Mouse (Mus musculus): ENCODE measurements around the gene Zfp219.

The Zfp219 gene

DNA sequence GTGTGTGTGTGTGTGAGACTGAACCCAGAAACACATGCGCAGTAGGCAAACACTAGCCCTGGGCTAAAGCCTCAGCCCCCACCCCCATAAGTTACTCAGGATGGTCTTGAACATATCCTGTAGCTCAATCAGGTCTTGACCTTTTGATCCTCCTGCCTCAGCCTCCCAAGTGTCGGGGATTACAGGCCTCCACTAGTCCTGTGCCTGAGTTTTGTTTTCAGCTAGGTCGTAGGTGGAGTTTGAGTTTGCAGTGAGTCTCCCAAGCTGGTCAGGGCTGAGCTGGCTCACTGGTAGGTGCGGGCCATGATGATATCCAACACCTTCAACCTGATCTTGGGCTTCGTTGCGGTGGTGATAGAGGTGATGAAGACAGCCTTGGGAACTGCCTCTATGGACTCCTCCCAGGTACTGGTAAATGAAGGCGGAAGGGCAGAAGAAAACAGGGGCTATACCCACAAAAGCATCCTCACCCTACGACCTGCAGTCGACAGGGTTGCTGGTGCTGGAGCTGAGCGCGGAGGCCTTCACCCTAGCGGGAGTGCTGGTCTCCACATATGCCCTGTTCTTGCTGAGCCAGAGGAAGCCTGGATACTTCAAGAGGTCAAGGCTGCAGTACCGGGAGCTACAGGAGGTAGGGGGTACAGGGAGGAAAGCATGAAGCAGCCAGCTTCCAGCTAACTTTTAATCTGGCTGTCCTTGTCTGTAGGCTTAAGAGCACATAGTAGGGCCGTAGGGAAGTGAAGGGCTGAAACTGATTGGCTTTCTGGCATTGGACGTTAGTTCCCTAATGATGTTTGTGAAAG, 2.1 kb downstream of the Zfp219 start:
- in situ Hi-C loops (cut with MseI, MboI): no loop called here

DNA sequence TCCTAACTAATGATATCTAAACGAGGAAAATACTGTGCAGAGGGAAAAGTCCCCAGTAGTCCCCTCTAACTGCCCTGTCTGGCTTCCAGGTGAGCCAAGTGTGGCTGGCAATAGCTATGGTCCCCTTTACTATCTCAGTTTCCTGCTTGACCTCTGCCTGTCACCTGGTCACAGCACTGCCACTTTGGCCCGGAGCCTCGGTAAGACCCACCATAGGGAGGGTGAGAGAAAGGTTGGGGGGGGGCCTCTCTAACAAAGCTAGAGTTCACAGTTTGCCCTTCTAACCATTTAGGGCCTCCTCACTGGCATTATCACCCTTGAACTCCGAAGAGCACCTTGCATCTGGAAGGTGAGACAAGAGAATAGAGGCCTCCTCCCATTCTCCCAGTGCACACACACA, 2.9 kb downstream of the Zfp219 start:
- in situ Hi-C loops (cut with MseI, MboI): no loop called here

DNA sequence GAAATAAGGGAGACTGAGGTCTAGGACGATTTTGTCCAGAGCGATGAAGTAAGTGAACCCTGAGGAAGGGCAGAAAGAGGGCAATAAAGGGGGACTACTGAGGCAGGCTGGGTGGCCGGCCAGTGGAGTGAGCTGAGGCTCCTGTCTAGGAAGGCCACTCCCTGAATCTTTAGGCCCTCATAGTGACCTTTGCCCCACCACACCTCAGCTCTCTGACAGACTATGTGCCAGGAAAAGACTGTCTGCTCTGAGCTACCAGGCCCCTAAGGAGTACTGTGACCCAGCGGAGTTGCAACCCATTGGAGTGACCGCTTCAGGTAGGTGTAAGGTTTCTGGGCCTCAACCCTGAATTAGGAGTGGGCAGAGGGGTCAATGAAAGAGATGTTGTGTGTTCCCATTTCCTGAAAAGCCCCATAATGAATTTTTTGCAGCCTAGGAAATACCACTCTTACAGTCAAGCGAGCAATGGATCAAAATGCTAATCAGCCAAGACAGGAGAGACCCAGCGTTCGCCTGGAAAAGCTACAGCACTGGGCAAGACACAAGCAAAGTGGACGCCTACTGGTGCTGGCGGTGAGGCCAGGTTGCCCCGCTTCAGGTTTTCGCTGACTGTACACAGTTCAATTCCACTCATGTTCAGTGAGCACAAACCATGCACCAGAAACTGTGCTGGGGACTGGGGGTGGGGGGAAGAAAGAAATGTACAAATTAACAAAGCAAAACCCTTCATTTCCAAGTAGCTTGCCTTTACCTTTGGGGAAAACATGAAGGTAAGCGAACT, 3.7 kb downstream of the Zfp219 start:
- in situ Hi-C loops (cut with MseI, MboI): no loop called here

DNA sequence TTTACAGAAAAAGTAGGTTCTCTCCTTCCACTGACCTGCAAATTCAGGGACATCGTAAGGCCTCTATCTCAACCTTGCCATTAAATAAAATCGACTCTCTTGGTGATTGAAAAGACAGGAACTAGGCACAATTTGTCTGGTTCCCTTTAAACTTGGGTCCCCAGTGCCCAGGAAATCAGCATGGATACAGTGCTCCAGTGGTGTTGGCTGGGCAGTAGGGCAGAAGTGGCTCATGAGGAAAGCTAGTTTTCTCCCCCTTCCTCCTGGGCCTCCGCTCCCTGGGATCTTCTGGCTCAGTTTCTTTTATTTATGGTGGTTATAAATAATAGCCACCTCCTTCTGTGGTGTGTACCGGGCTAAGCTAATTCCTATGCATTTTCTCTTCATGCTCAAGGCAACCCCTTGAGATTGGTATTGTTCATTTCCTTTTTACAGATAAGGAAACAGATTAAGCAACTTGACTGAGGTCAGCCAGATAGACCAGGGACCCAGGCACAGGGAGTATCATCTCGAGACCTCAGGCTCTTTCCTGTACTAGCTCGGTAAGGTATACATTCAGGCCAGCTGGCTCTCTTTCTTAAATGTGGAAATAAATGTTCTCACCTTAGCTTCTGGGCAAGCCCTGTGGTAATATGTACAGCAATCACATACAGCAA, 5.0 kb downstream of the Zfp219 start, which contains the start of gene Tmem253:
Tmem253 (plus strand) TSS at position 214 of the 656 bp plus-strand sequence.
- in situ Hi-C loops (cut with MseI, MboI): no loop called here

DNA sequence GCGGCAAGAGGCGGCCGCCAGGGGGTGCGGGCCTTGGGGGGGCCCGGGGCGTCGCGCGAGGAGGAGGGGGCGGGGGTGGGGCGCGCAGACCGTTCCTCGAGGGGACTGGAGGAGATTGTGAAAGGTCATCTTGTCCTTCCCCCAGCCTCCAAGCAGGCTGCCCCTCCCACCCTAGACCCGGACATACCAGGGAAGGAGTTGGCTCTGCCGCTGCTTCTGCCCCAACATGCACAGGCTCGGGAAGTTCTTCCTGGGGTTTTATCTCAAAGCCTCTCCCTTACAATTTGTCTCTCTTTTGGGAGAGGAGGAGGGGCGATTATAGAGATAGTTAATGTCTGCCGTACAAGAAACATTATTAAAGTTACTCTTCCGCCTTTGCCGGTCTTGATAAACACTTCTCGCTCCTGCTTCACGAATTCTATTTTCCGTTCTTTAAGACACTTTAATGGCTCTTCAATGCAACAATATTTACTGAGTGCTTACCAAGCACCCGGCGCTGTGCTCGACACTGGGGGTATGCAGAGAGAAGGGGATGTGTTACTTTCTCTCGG, 5.7 kb downstream of the Zfp219 start:
- in situ Hi-C loops (cut with MseI, MboI): no loop called here

DNA sequence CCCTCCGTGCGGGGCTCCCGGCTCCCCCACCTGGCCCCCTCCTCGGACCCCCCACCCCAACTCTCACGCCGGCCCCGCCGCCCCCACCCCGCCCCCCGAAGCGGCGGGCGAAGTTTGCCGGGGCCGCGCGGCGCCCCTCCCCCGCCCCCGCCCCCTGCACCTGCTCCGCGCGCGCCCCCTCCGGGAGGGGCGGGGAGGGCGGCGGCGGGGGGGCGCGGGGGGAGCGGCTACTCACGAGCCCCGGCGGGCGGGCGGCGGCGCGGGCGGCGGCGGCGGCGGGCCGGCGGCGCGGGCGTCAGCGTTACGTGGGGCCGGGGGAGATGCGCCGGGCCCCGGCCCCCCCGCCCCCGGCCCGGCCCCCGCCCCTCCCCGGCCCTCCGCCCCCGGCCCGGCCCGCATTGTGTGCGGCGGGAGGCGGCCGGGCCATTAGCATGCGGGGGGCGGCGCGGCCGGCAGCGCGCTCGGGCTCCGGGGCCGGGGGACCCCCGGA, 6.2 kb downstream of the Zfp219 start:
- in situ Hi-C loops (cut with MseI, MboI): no loop called here

DNA sequence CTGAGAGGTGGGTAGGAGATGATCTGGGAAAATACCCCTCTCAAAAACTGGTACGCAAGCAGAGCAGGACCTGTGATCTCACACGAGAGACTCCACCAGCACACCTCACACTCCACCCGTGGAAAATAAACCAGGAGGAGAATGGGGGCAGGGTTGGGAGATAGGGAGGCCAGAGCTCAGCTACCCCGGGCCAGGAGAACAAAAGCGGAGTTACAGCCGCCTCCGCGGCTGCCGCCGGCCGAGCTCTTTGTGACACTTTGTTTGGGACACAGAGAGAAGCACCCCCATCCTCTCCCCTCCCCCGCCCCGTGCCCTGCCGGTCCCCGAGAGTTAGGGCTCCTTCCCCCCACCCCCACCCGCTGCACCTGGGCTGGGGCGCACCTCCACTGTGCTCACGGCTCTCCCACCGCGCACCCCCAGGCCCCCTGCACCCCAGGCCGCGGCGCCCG, 6.7 kb downstream of the Zfp219 start:
- in situ Hi-C loops (cut with MseI, MboI): no loop called here

DNA sequence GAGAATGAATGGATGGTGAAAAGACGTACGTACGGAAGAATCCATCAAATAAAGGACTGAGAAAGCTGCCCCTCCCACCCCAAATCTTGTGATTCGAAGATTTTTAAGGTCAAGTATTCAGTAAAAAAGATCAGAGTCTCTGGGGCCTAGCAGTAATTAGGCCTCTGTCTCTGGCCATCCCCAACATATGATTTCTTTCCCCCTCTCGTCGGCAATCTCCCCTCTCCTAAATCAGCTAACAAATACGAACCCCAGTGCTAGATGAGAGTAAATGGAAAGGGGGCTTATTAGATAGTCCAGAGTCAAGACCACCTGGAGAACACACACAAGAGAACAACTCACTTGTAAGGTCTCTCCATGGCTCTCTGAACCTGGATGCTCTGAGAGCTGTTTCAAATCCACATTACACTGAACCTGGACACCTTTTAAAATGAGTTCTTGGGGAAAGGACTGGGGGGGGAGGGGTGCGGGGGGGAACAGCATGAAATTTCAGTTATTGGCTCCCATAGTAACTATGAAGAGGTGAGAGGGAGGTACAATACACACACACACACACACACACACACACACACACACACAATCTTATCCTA, 7.4 kb downstream of the Zfp219 start:
- in situ Hi-C loops (cut with MseI, MboI): no loop called here

DNA sequence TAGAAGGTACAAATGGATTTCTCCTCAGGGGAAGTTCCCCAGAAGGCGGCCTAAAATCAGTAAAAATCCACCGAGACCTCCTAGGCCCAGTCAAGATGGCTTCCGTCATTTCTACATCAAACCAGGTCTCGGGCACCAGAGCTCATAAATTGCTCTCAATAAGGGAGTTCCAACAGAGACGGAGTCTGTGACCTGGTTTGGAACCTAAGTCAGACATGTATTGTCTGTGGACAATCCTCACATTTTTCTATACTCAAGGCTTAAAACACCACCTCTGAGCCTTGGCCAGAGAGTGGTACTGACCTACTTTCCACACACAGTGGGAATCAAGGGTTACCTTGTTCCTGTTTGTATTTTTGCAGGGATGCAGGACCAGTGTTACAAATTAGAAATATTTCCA, 8.0 kb downstream of the Zfp219 start:
- in situ Hi-C loops (cut with MseI, MboI): no loop called here

DNA sequence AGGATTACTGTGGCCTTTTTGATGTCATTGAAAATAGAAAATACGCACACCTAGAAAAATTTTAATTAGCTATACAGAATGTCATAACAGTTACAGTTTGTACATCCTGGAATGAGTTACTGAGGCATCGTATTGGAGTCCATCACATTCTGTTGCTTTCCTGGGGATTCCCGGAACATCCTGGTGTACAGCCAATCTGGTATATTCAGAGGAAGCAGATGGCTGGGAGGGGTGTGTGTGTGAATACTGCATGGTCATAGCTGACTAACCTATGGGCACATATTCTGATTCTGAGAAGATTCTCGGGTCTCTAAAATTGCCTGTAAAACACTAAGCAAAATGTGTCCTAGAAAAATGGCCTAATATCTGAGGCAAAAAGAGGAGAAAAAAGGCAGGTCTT, 8.4 kb downstream of the Zfp219 start:
- in situ Hi-C loops (cut with MseI, MboI): no loop called here

DNA sequence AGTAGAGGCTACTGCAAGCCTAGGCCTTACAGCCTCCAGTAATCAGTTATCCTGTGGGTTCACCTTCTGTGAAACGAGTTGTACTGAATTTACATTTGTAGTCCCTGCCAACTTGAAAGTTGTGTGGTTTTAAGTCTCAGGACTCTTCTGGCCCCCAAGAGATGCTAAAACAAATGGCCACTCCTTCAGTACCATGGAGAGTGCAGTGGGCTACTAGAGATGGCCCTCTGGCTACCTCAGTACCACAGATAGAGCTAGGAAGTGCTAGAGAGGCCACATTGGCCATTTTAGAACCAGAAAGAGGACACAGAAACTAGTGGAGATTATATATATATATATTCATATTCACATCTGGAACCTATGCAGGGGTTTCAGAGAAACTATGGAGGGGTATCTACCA, 8.8 kb downstream of the Zfp219 start:
- in situ Hi-C loops (cut with MseI, MboI): no loop called here

DNA sequence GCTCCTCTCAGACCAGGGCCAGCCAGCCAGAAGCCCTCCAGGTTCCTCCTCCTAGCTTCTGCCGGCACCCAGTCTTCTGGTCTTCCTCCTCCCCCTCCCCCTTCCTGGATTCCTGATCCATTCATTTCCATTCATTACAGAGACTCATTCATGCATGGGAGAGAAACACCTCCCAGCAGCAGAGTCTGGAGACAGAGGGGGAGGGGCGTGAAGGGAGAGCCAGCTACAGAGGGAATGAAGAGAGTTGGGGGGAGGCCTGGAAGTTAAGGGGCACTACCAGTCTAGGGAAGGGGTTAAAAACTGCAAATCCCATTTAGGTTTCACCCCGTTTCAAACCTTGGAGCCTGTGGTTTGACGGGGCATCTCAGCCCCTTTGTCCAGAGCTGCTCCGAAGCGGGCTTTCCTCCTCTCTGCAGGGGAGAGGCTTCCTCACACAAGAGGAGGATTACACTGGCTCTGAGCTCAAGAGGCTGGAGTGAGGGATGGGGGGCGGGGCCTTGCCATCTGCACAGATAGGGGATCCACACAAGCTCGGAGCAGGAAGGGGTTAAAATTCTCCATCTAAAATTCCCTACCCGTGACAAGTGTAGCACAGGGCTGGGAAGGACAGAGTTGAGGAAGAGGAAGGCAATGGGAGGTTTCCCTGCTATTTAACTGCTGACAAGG, 10.0 kb downstream of the Zfp219 start:
- in situ Hi-C loops (cut with MseI, MboI): no loop called here

DNA sequence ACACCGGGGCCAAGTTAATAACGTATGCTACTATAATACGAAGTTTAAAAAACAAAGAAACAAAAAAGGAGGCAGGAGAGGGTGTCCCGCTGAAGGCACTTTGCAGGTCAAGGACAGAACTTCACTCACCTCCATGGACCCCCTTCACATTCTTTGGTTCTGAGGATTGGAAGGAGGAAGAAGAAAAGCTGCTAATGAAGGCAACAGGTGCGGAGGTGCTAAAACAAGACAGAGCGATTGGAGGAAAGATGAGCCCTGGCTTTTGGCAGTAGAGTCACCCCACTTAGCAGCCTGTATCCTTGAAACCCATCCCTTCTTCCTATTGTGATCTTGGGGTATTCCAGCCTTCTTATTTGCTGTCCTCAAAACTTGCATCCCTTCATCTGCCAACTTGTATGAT, 10.7 kb downstream of the Zfp219 start:
- in situ Hi-C loops (cut with MseI, MboI): loop anchor here in 1 of 2 experiments (10.0 kb wide), 1 partner anchor 105 kb away; no protein-coding TSS in a partner anchor

DNA sequence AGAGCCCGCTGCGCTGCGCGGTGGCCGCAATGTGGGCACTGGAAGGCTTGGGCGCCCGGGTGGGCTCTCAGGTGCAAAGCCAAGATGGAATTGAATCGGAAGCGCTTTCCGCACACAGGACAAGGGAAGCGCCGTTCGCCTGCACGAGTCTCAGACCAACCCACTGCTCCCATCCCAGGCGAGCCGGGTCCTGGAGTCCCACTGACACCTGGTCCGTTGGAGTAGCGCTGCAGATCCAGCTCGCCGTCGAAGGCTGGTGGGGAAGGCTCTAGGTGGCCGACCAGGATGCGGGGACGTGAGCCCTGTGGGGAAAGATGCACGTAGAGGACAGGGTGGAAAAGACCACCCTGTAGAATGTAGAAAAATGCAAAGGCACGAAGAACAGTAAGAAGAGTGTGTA, 11.2 kb downstream of the Zfp219 start:
- in situ Hi-C loops (cut with MseI, MboI): loop anchor here in 1 of 2 experiments (10.0 kb wide), 1 partner anchor 105 kb away; no protein-coding TSS in a partner anchor

DNA sequence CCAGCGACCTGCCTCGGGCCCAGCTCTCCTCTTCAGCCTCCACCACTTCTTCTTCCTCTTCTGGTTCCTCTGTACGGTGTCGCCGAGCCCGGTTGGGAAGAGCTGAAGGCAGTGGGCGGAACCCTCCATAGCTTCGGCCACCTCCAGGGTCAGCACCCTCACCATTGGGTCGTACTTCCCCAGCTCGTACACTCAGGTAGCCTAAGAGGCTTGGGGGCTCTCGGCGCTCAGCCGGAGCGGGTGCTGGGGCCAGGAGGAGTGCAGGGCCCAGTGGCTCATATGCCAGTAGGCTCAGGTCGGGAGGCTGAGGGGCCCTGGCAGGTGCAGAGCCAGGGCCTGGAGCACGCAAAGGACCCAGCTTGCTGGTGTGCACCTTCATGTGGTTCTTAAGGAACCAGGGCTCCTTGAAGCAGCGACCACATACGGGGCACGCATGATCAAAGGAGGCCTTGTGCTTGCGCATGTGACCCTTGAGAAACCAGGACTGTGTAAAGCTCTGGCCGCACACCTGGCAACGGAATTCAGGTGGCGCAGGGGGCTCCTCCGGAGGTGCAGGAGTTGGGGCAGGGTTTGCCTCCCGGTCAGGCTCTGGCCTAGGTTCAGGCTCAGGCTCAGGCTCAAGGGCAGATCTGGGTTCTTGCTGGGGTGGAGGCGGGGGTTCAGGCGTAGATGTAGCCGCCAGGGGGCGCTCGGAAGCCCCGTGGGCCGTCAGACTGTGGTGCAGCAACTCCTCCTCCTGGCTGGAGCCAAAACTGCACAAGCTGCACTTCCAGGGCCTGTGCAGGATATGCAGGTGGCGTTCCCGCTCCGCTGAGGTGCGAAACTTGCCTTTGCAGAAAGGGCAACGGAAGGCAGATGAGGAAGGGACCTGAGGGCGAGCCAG, 12.0 kb downstream of the Zfp219 start:
- in situ Hi-C loops (cut with MseI, MboI): loop anchor here in 1 of 2 experiments (10.0 kb wide), 1 partner anchor 104 kb away; no protein-coding TSS in a partner anchor

DNA sequence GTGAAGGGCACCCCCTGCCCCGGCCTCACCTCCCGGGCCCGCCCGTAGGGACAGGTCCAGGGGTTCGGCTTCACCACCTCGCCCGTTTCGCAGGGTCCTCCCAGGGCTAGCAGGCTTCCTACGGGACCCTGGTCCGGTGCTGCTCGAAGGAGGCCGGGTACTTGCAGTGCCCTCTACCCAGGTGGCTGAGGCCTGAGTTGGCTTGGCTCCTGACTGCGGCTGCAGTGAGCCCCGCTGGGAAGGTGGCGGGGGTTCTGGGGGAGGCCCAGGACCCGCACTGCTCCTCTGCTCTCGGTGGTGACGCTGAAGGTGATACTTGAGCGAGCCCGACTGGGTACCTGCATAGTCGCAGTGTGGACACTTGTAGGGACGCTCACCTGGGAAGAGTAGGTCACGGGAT, 13.8 kb downstream of the Zfp219 start:
- in situ Hi-C loops (cut with MseI, MboI): loop anchor here in 1 of 2 experiments (10.0 kb wide), 1 partner anchor 102 kb away; no protein-coding TSS in a partner anchor

DNA sequence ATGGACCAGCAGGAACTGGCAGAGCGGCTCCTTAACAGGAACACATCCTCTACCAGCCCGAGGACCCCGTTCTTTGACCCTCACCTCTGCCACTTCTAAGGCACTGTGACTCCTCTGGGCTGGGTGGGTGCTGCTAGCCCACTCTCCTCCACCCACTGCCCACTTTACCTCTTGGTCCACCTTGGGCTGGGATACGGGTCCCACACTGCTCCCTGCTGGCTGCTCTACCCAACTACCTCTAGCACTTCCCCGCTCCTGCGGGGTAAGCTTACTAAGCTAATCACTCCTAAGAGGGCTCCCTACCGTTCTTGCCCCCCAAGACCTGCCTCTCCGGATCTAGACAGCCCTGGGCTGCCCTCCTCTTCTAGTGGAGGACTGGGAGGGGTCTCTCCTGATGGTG, 14.3 kb downstream of the Zfp219 start:
- in situ Hi-C loops (cut with MseI, MboI): loop anchor here in 1 of 2 experiments (10.0 kb wide), 1 partner anchor 101 kb away; no protein-coding TSS in a partner anchor

DNA sequence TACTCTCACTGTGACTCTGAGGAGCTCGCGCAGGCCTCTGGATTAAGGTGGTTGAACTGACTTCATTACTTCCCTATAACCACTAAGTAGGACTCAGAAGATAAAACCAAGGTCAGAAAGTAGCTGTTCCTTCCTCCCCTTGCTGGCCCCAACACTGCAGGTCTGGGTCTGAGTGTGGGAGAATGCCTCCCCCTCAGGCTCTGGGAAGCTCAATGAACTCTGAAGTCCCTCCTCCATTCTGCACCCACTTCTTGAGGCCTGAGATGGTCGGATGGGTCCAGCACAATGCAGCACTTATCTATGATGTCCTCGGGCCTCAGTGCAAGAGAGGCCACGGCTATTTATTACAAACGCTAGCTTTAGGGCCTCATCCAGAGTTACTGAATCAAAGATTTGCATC, 14.9 kb downstream of the Zfp219 start:
- in situ Hi-C loops (cut with MseI, MboI): loop anchor here in 1 of 2 experiments (10.0 kb wide), 1 partner anchor 101 kb away; no protein-coding TSS in a partner anchor

DNA sequence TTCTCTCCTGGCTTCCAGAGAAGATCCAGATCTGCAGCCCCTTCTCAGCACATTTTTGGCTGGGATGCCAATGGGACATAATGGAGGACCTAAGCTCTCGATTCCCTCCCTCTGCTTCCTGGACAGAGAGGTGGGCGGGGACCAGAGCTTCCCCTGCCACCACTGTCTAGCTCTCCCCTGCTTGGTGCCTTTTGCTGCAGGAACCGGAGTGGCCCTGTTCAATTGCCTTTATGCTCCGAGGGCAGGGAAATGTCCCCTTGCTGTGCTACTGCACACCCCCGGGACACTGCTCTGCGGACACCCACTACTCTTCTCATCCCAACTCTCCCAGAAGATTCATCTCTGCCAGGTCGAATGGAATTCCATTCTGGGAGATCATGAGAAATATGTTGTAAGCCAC, 15.4 kb downstream of the Zfp219 start:
- in situ Hi-C loops (cut with MseI, MboI): loop anchor here in 1 of 2 experiments (10.0 kb wide), 1 partner anchor 100 kb away; no protein-coding TSS in a partner anchor
